Mouse (Mus musculus): ENCODE results near the gene Cox20.
A peak's percentile ranks its signal among the peaks of the same experiment; 100 is the strongest.

Gene Cox20

DNA sequence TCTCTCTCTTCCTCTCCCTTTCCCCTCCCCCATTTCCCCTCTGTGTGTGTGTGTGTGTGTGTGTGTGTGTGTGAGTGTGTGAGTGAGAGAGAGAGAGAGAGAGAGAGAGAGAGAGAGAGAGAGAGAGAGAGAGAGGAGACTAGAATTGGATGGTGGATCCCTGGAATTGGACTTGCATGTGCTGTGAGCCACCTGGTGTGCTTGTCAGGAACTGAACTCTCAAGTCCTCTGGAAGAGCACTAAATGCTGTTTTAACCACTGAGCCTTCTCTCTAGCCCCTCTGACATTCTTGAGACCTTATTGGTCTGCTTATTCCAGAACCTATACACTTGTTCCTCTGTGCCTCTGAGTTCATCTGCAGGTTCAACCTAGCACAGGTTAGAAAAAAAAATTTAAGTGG, 32.7 kb downstream of the Cox20 start:
- DNase-seq (ENCODE audit: low read depth, low spot score) = no peak

DNA sequence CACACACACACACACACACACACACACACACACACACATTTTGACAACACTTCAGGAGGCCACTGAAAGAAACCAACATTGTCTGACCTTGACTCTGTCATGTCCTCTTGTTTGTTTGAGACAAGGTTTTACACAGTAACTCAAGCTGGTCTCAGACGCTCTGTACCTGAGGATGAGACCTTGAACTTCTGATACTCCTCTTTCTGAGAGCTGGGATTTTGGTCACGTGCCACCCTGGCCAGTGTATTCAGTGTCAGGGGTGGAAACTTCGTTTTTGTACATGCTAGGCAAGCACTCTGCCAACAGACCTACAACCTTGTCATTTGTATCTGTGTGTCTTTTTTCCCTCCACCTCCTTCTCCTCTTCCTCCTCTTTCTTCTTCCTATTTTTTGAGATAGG, 35.6 kb downstream of the Cox20 start:
- DNase-seq (ENCODE audit: low read depth, low spot score) = no peak

DNA sequence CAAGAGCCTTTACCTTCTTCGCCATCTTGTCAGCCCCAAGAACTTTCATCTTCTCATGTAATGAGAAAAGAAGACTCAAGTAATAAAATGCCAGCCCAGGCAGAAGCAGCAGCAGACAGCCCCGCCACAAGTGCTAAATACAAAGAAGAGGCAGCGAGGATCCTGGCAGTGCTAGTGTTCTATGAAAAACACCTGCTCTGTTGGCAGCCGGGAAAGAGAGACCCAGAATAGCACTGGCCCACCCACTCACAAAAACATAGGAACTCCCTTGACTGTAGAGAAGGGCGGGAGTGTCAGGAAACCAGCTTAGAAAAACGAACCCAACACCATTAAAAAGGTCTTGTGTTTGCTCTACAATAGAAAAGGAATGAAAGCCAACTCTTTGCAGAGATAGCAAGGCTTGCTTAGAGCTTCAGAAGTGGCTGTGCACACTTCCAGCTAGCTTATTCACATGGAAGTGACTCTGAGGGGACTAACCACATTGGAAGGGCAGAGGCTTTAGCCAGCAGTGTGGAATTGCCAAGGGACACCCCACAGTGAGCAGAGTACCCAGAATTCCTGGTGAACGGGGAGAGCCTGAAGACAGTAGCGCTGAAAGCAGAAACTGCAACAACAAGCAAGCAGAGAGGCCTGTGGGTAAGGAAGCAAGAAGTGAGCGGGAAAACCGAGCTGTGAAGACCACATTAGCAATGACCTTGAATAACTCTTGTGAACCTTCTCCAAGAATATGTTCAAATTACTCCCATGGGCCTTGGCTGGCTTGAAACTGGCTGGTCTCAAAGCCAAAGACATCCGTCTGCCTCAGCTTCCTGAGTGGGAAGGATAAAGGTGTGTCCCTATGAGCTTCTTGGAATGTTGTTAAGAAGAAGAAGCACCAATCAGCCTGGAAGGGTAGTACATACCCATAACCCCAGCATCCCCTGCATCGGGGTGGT, 39.1 kb downstream of the Cox20 start:
- DNase-seq (ENCODE audit: low read depth, low spot score) = no peak

DNA sequence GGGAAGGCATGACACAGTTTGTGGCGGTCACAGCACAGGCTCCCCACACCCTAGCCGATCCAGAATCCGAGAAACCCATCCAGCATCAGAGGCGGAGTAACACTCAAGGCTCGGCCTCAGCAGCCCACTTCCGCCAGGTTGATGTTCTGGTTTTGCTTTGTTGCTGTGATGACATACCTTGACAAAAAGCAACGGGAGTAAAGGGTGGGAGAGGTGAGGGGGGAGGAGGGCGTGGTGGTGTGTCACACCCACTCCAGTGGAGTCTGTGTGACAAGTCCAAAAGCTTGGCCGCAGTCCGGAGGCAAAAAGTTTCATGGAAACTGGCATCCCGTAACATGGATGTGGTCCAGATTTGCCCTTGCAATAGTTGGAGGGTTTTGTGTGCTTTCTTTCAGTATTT, 41.3 kb downstream of the Cox20 start:
- DNase-seq (ENCODE audit: low read depth, low spot score) = no peak

DNA sequence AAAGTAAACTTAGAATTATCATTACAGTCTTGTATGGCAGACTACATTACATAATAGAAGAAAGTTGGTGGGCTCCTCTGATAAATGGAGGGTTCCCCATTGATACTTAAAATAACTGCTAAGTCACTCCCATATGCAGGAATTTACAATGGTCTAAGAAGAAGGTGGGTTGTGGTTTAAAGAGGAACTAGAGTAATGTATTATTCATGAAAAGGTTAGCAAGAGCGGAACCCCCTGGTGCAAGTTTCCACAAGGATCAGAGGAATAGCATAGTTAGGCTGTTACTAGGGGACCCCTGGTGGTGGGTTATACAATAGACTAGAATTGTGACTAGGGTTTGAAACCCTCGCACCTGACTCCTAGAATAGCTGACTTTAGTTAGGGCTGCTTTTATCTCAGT, 41.8 kb downstream of the Cox20 start:
- DNase-seq (ENCODE audit: low read depth, low spot score) = no peak

DNA sequence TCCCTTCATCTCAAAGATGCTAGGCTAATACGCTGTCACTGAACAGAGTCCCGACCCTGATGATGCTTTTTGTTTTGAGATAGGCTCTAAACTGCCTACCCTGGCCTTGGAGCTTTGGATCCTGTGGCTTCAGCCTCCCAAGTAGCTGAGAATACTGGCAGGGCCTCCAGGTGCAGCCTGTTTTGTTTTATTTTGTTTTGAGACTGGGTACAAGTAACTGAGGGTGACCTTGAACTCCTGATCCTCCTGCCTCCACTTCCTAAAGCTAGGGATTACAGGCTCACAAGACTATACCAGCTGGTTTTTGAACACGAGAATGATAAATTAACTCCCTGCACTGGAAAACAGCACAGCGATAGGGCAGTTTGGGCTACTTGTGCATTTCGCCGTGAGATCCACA, 46.2 kb downstream of the Cox20 start:
- no peak for DNase-seq (ENCODE audit: low read depth, low spot score)

DNA sequence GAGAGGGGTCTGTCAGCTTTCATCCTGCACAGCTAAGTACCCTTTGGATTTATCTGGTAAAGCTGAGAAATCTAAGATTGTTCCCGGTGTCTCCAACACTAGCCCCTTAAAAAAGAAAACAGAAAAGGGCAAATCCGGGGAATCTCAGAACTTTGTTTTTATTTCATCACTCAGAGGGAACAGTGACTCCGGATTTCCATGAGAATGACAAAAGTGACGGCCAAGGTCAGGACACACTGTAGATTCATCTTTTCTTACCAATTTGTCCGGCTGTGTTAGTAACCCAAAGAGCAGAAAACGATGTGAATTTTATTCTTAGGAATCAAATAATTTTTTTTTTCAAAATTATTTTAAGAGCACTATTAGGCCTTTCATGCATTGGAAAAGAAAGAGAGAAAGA, 49.2 kb downstream of the Cox20 start:
- DNase-seq (ENCODE audit: low read depth, low spot score) = no peak

DNA sequence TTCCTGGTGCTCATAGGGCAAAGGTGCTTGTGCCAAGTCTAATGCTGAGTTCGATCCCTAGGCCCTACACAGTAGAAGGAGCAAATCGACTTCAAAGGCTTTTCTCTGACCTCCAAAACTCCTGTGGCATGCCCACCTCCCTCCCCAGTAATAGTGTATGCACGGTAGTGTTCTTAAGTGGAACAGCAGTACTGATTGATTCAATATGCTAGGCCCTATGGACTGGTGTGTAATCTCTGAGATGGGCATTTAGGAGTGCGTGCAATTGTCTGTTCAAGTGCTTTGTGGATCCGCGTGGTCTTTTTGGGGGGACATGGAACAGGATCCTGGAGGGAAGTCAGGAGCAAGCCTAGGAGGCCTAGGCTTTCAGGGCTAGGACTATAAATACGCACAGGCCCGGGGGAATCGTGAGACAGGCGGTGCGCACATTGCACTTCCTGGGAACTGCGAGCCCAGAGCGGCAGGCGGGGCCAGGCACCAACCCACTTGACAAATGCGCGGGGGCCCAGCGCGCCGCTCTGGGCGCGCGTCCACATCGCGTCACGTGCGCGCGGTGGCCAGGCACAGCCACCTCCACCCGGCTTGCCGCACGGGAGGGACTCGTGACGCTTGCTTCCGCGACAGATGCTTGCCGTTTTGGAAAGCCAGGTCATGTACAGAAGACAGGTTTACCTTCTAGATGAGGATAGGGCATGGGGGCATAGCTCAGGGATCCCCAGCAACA, 49.8 kb downstream of the Cox20 start:
- peak; percentile 80 for DNase-seq (ENCODE audit: low read depth, low spot score)

DNA sequence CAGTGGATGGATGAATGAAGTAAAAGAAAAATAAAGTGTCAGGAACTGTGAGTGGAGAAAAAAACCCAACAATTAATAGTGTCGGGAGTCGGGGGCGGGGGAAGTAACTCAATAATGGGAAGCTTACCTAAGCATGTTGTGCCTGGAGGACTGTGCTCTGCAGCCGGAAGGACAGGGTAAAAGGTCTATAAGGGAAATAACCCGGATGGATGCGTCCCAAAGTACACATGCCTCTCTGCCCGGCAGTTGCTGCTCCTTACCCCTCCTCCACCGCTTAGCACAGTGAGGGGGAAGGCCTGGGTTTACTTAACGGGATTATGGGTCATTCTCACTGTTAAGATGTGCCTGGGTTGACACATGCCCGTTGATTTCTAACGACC, 50.3 kb downstream of the Cox20 start:
- DNase-seq (ENCODE audit: low read depth, low spot score) = peak; percentile 32

Data from forelimb bud, embryonic 11.5 days (tissue).